Mouse (Mus musculus): ENCODE results near the gene Ift172. TPM values are rescaled to one million over a fixed set of nuclear protein-coding genes. Genes with fewer than 3 reads are reported as not detected.

Gene Ift172
- polyA plus RNA-seq, 1 experiment from 2014 or later: 31.2 TPM

DNA sequence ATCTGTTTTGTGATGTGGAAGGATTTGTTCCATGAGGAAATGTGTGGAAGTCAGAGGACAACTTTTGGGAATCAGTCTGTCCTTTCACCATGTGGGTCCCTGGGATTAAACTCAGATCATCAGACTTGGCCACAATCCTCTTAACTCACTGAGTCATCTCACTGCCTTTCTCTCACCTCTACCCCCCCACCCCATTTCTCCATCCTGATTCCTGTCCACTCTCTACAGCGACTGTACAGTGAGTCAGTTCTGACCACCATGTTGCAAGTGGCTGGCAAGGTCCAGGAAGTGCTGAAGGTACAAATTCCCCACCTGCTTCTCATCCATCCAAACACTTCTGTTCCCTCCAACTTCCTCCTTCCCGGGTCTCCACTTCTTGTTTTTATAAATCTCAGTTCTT, 7.6 kb upstream of the Ift172 start:
- Histone ChIP-seq H3K4me2 (ENCODE audit: low read depth, low read length) (no peak overlapping the region), H3K36me3 (replicated peaks; ENCODE audit: control insufficient read depth, insufficient read depth, low read depth, low read length) (no peaks in the 10 kb centered on the region), H3K27ac (replicated peaks; ENCODE audit: low read depth, low read length) (no peak overlapping the region), H3K4me3 (ENCODE audit: low read depth, low read length) (no peak overlapping the region), H3K4me1 (ENCODE audit: control insufficient read depth, insufficient read depth, low read length) (no peaks in the 10 kb centered on the region), H3K27me3 (ENCODE audit: control insufficient read depth, insufficient read depth, low read length) (no peaks in the 10 kb centered on the region), H3K9me3 (replicated peaks; ENCODE audit: control insufficient read depth, low read length) (no peaks in the 10 kb centered on the region), H3K9ac (replicated peaks; ENCODE audit: low read length) (no peak overlapping the region)
- 50% methylated on average over 2 of the region's 2 CpGs for WGBS
- DNase-seq (ENCODE audit: low spot score) (no peak), ATAC-seq (replicated peaks; ENCODE audit: insufficient number of reproducible peaks, low FRiP score, low TSS enrichment, low read depth) (no peak)

GRCm38 (mm10) chr5:31297981-31298380, 7.1 kb upstream of the Ift172 start:
- H3K4me3 ChIP-seq (ENCODE audit: low read depth, low read length): no peak overlapping the region
- H3K27me3 ChIP-seq (ENCODE audit: control insufficient read depth, insufficient read depth, low read length): no peaks in the 10 kb centered on the region
- H3K27ac ChIP-seq (replicated peaks; ENCODE audit: low read depth, low read length): no peak overlapping the region
- no peak overlapping the region for H3K9ac ChIP-seq (replicated peaks; ENCODE audit: low read length)
- H3K4me1 ChIP-seq (ENCODE audit: control insufficient read depth, insufficient read depth, low read length): no peaks in the 10 kb centered on the region
- no peaks in the 10 kb centered on the region for H3K36me3 ChIP-seq (replicated peaks; ENCODE audit: control insufficient read depth, insufficient read depth, low read depth, low read length)
- DNase-seq (ENCODE audit: low spot score) (no peak), ATAC-seq (replicated peaks; ENCODE audit: insufficient number of reproducible peaks, low FRiP score, low TSS enrichment, low read depth) (no peak)
- 78% methylated on average over 3 of the region's 3 CpGs for WGBS
- H3K4me2 ChIP-seq (ENCODE audit: low read depth, low read length): no peak overlapping the region
- H3K9me3 ChIP-seq (replicated peaks; ENCODE audit: control insufficient read depth, low read length): no peaks in the 10 kb centered on the region

DNA sequence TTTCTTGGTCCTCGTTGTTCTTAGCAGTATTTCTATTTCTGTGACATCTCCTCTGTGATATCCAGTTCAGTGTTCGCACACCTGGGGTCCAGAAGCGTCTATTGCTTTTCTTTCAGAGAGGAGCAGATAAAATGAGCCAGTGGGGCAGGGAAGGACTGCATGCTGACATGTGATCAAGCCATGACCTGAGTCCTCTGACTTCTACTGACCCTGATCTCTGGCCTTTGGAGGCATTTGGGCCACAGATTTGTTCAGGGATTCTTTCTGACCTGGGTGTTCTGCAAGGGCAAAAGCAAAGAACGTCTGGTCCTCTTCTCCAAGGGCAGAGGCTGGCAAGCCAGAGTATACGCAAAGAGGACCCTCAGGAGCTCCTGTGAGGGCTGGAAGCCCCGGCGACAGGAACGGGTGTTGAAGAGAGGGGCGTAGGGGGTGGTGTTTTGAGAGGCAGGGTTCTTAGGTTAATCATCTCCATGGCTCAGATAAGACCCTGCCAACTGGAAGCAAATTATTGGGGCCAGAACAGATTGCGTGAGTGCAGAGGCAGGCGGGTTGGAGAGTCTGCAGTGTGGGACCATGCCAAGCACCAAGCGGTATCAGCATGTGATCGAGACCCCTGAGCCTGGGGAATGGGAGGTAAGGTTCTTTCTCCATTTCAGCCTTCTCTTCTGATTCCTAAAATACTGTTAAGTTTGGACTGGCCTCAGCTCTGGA, 6.3 kb upstream of the Ift172 start, which contains the start of gene Gckr:
TSS of gene Gckr (plus strand) at position 397 of the 711 bp plus-strand sequence.
- no peak within 1 kb of the TSS for H3K9ac ChIP-seq (replicated peaks; ENCODE audit: low read length)
- no peaks in the 10 kb centered on the region for H3K27me3 ChIP-seq (ENCODE audit: control insufficient read depth, insufficient read depth, low read length)
- no peaks in the 10 kb centered on the region for H3K9me3 ChIP-seq (replicated peaks; ENCODE audit: control insufficient read depth, low read length)
- WGBS: 76% methylated on average over 13 of the region's 13 CpGs
- peak within 1 kb of the TSS; percentile 95; the same call in 1 of the 2 replicates for H3K4me2 ChIP-seq (ENCODE audit: low read depth, low read length)
- H3K4me3 ChIP-seq (ENCODE audit: low read depth, low read length): no peak within 1 kb of the TSS; the same call in 1 of the 2 replicates
- H3K36me3 ChIP-seq (replicated peaks; ENCODE audit: control insufficient read depth, insufficient read depth, low read depth, low read length): no peaks in the 10 kb centered on the region
- H3K27ac ChIP-seq (replicated peaks; ENCODE audit: low read depth, low read length): no peak within 1 kb of the TSS
- H3K4me1 ChIP-seq (ENCODE audit: control insufficient read depth, insufficient read depth, low read length): no peaks in the 10 kb centered on the region
- no peak for DNase-seq (ENCODE audit: low spot score)
- ATAC-seq (replicated peaks; ENCODE audit: insufficient number of reproducible peaks, low FRiP score, low TSS enrichment, low read depth): no peak

DNA sequence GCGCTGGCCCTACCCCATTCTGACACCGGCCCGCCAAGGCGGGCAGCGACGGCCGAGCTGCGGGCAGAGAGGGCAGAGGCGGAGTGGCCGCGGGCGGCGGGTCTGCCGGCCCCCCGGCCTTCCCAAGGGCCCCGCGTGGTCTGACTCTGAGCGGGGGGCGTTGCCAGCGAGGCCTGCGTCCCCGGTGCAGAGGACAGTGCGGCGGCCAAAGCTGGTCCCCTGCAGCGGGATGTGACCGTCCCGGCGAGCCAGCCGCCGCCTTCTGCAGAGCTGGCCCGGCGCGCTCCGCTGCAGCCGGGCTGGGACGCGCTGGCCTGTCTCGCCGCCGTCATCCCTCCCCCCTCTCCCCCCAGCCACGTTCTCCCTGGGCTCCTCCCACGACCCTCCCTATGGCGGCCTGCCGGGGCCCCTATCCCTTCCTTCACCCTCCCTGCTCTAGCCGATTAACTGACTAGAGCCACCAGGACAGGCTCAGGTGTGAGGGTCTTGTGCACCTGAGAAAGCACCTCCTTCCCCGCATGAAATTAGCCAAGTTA, 4.8 kb upstream of the Ift172 start, which contains the start of gene Fndc4:
TSS of gene Fndc4 (minus strand) at position 475 of the 536 bp plus-strand sequence.
- no peaks in the 10 kb centered on the region for H3K36me3 ChIP-seq (replicated peaks; ENCODE audit: control insufficient read depth, insufficient read depth, low read depth, low read length)
- peak within 1 kb of the TSS; percentile 87 for H3K4me3 ChIP-seq (ENCODE audit: low read depth, low read length)
- H3K27me3 ChIP-seq (ENCODE audit: control insufficient read depth, insufficient read depth, low read length): no peaks in the 10 kb centered on the region
- no peaks in the 10 kb centered on the region for H3K9me3 ChIP-seq (replicated peaks; ENCODE audit: control insufficient read depth, low read length)
- peak; percentile 79 for DNase-seq (ENCODE audit: low spot score)
- no peaks in the 10 kb centered on the region for H3K4me1 ChIP-seq (ENCODE audit: control insufficient read depth, insufficient read depth, low read length)
- under 1% methylated on average over 46 of the region's 46 CpGs for WGBS
- H3K9ac ChIP-seq (replicated peaks; ENCODE audit: low read length): peak within 1 kb of the TSS; percentile 94
- peak within 1 kb of the TSS; percentile 95 for H3K4me2 ChIP-seq (ENCODE audit: low read depth, low read length)
- peak; percentile 73 for ATAC-seq (replicated peaks; ENCODE audit: insufficient number of reproducible peaks, low FRiP score, low TSS enrichment, low read depth)
- no peak within 1 kb of the TSS; the same call in 1 of the 2 replicates for H3K27ac ChIP-seq (replicated peaks; ENCODE audit: low read depth, low read length)

- peak; percentile 31 for DNase-seq (ENCODE audit: low spot score)
- no peaks in the 10 kb centered on the region for H3K4me1 ChIP-seq (ENCODE audit: control insufficient read depth, insufficient read depth, low read length)
These were observed 4.2 kb upstream of the Ift172 start for GRCm38 (mm10) chr5:31294964-31295605.

DNA sequence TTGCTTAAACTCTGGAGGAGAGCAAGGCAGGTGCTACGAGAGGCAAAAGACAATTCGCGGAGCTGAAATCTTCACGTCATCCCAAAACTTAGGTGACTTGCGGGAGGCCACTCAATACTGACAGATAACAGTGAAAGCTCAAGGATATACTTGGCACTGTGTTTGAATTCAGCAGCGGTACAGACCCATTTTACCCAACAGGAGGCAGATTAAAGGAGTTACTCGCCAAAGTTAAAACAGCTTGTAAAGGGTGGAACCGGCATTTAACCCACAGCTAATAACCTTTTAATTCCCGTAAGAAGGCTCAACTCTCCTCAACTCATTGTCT, 409 bp upstream of the Ift172 start:
- Histone ChIP-seq H3K9me3 (replicated peaks; ENCODE audit: control insufficient read depth, low read length) (no peaks in the 10 kb centered on the region), H3K4me1 (ENCODE audit: control insufficient read depth, insufficient read depth, low read length) (no peaks in the 10 kb centered on the region), H3K27ac (replicated peaks; ENCODE audit: low read depth, low read length) (0 out of 2 replicates have a peak overlapping the region, but pooled peaks have one; percentile 3), H3K4me3 (ENCODE audit: low read depth, low read length) (peak overlapping the region; percentile 36), H3K9ac (replicated peaks; ENCODE audit: low read length) (peak overlapping the region; percentile 50), H3K27me3 (ENCODE audit: control insufficient read depth, insufficient read depth, low read length) (no peaks in the 10 kb centered on the region), H3K36me3 (replicated peaks; ENCODE audit: control insufficient read depth, insufficient read depth, low read depth, low read length) (no peaks in the 10 kb centered on the region), H3K4me2 (ENCODE audit: low read depth, low read length) (peak overlapping the region; percentile 70)
- no peak for DNase-seq (ENCODE audit: low spot score)
- ATAC-seq (replicated peaks; ENCODE audit: insufficient number of reproducible peaks, low FRiP score, low TSS enrichment, low read depth): no peak
- WGBS: 4% methylated on average over 9 of the region's 9 CpGs

More at GRCm38 (mm10) chr5:31294964-31295605, 4.2 kb upstream of the Ift172 start:
- no peak overlapping the region for H3K27ac ChIP-seq (replicated peaks; ENCODE audit: low read depth, low read length)
- 4% methylated on average over 29 of the region's 29 CpGs for WGBS
- no peaks in the 10 kb centered on the region for H3K36me3 ChIP-seq (replicated peaks; ENCODE audit: control insufficient read depth, insufficient read depth, low read depth, low read length)
- peak overlapping the region; percentile 87 for H3K4me3 ChIP-seq (ENCODE audit: low read depth, low read length)
- H3K27me3 ChIP-seq (ENCODE audit: control insufficient read depth, insufficient read depth, low read length): no peaks in the 10 kb centered on the region
- H3K9ac ChIP-seq (replicated peaks; ENCODE audit: low read length): peak overlapping the region; percentile 94
- H3K9me3 ChIP-seq (replicated peaks; ENCODE audit: control insufficient read depth, low read length): no peaks in the 10 kb centered on the region
- peak overlapping the region; percentile 95 for H3K4me2 ChIP-seq (ENCODE audit: low read depth, low read length)
- peak; percentile 25; the same call in 1 of the 2 replicates for ATAC-seq (replicated peaks; ENCODE audit: insufficient number of reproducible peaks, low FRiP score, low TSS enrichment, low read depth)

- DNase-seq (ENCODE audit: low spot score) (no peak), ATAC-seq (replicated peaks; ENCODE audit: insufficient number of reproducible peaks, low FRiP score, low TSS enrichment, low read depth) (no peak)
- no peak overlapping the region; the same call in 1 of the 2 replicates for H3K4me2 ChIP-seq (ENCODE audit: low read depth, low read length)
- no peak overlapping the region; the same call in 1 of the 2 replicates for H3K9ac ChIP-seq (replicated peaks; ENCODE audit: low read length)
- H3K4me3 ChIP-seq (ENCODE audit: low read depth, low read length): no peak overlapping the region
- no peaks in the 10 kb centered on the region for H3K9me3 ChIP-seq (replicated peaks; ENCODE audit: control insufficient read depth, low read length)
- no peaks in the 10 kb centered on the region for H3K4me1 ChIP-seq (ENCODE audit: control insufficient read depth, insufficient read depth, low read length)
- 84% methylated on average over 3 of the region's 3 CpGs for WGBS
- H3K27me3 ChIP-seq (ENCODE audit: control insufficient read depth, insufficient read depth, low read length): no peaks in the 10 kb centered on the region
- no peaks in the 10 kb centered on the region; the same call in 1 of the 2 replicates for H3K36me3 ChIP-seq (replicated peaks; ENCODE audit: control insufficient read depth, insufficient read depth, low read depth, low read length)
- H3K27ac ChIP-seq (replicated peaks; ENCODE audit: low read depth, low read length): no peak overlapping the region
These were observed 1.2 kb downstream of the Ift172 start for GRCm38 (mm10) chr5:31289626-31290230.

Data from embryonic facial prominence, embryonic 11.5 days (tissue).